Mouse (Mus musculus): ENCODE measurements around the gene Cyp21a1.
"Not testable (repeated sequence)": the region's sequence is repeated elsewhere in the genome, so short reads cannot be mapped to it uniquely, and the experiment has no call there.

Gene Cyp21a1

GRCm38 (mm10) chr17:34803367-34803766 is 994 bp downstream of the Cyp21a1 start:
- not testable (repeated sequence) for DNase-seq

DNA sequence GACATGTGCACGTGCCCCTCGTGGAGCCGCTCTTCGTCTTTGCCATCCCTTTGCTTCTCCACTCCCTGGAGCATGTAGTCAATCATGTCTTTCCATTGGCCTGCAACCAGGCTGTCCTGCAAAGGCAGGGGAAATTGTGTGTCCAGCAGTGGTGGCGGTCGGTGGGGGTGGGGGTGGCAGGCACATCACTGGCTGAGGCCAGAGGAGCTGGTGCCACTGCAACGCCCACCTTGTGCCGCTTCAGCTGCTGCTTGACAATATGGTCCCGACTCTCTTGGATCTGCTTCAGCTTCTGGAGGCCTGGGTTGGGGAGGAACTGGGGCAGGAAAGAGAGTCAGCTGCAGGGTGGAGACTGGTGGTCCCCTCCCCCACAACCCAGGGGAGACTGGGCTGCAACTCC is 1.6 kb downstream of the Cyp21a1 start:
- not testable (repeated sequence) for DNase-seq

DNA sequence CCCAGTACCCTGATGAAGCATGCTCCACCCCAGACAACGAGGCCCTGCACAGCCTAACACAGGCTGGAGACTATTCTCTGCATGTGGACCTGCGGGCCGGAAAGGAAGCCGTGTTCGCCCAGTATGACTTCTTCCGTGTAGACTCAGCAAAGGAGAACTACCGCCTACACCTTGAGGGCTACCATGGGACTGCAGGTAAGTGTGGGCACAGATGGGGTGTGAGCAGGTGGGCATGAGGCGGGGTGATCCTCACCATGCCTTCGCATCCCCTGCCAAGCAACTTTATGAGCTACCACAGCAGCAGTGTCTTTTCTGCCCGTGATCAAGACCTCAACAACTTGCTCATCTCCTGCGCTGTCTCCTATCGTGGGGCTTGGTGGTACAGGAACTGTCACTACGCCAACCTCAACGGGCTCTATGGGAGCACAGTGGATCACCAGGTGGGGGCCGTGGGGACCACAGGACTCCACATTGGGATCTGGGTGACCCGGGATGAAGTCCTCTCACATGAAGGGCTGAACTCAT is 3.5 kb downstream of the Cyp21a1 start:
- DNase-seq: not testable (repeated sequence)

DNA sequence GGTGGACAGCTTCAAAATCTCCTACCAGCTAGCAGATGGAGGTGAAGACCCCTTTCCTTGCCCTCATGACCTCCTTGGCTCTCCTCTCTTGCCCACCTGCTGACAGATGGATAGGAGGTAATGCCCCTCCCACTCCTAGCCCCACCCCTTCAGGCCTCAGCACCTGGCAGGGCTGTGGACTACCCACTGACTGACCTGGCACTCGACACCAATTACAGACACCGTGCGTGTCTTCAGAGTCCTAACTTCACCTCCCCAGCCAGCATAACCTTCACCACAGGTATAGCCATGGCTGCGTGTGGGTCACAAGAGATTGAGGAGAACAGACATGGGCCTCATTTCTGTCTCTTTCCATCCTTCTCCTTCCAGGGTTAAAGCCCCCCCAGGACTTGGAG is 4.8 kb downstream of the Cyp21a1 start:
- no peak for DNase-seq

- DNase-seq: no peak
Observed at GRCm38 (mm10) chr17:34798866-34799530, 5.4 kb downstream of the Cyp21a1 start.

- DNase-seq: not testable (repeated sequence)
Observed at GRCm38 (mm10) chr17:34798071-34798470, 6.3 kb downstream of the Cyp21a1 start.

GRCm38 (mm10) chr17:34797211-34797995 is 7.0 kb downstream of the Cyp21a1 start:
- DNase-seq: not testable (repeated sequence)

DNA sequence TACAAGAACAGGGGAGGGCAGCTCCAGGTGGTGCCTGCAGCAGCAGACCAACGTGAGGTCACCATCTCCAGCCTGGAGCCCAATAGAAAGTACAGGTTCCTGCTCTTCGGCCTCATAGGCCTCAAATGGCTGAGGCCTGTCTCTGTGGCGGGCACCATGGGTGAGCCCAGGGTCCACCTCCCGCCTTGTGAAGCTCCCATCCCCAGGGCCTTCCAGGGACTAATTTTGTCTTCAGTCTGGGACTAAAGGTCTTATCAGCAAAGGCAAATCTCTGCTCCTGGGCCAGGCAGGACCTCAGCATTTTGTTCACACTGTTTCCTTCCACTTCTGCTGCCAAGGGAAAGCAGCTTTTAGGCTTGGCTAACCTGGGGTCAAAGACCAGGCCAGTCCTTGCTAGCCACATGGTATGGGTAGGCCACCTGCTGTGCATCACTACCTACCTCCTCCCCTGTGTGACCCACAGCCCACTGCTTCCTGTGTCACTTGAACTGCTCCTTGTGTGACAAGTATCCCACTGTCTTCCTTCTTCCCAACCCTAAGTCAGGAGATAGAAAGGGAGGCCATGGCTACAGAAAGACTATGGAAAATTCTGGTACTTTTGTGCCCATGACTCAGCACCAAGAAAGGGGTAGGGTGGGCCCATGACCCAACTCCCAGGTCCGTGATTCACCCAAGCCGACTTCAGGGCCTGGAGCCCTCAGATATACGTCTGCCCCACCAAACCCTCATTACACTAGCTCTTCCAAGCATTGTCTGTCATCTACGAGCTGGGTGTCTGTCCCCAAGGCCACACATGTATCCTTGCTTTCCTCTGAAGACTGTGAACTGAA is 7.8 kb downstream of the Cyp21a1 start:
- no peak for DNase-seq

- DNase-seq: no peak
Observed at GRCm38 (mm10) chr17:34795633-34796032, 8.7 kb downstream of the Cyp21a1 start.

- no peak for DNase-seq
Observed at GRCm38 (mm10) chr17:34795016-34795415, 9.3 kb downstream of the Cyp21a1 start.

DNA sequence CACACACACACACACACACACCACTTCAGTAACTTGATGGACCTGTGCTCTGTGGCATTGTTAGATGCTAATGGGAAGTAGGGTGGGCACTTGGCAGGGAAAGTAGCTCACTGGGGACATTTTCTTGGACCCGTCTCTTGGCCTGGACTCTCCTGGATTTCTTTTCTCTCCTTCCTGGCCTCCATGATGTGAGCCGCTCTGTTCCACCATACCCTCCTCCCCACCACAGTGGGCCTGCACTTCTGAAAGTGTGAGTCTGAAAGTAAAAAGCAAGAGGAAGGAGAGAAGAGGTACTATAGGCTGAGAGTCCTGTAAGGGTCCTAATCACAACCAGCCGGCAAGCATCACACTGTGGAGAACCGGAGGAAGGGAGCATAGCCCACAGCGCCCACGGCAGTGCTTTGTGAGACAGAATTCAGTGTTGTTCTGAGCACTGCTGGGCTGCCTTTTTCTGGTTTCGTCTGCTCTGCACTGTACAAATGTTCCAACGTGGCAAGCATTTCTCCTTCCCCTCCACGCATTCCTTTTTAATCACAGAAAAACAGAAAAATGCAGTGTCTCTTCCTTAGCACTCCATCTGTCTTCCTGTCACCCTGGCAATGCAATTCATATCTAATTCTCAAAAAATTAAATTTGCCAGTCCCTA is 26.6 kb downstream of the Cyp21a1 start:
- peak; percentile 74 for DNase-seq

GRCm38 (mm10) chr17:34761471-34761870 is 42.9 kb downstream of the Cyp21a1 start:
- DNase-seq: no peak
